Mouse (Mus musculus) spleen, adult 2 months (tissue): ENCODE results near the gene Flt3l. TPM values are rescaled to one million over a fixed set of nuclear protein-coding genes. Genes with fewer than 3 reads are reported as not detected.

Experiments
- DNase-seq, 2 experiments: peaks; one replicate each; pipeline versions ENCODE4 v3.0.0 to v3.0.0-alpha.2; 2012 to 2021; ENCODE audit warnings: low spot score in 2 of 2, low read depth in 1 of 2
- H3K27ac ChIP-seq: fragments of 200-500 bp; 2 replicates; pipeline ENCODE4 v1.5.1; 2012; ENCODE audit warnings: low read length, inconsistent platforms; ENCODE audit not compliant: insufficient read depth
- H3K27me3 ChIP-seq: fragments of 200-500 bp; 2 replicates; pipeline ENCODE4 v1.6.1; 2012; ENCODE audit warnings: mild to moderate bottlenecking, moderate library complexity, low read length, inconsistent platforms; ENCODE audit not compliant: control insufficient read depth, insufficient read depth
- H3K36me3 ChIP-seq: fragments of 200-500 bp; 2 replicates; pipeline ENCODE4 v1.6.1; 2012; ENCODE audit warnings: mild to moderate bottlenecking, low read length, inconsistent platforms; ENCODE audit not compliant: control insufficient read depth, insufficient read depth
- H3K4me1 ChIP-seq: fragments of 200-500 bp; 2 replicates; pipeline ENCODE4 v1.6.1; 2011; ENCODE audit warnings: inconsistent platforms; ENCODE audit not compliant: control insufficient read depth, insufficient read depth, insufficient read length
- H3K4me3 ChIP-seq: fragments of 200-500 bp; 2 replicates; pipeline ENCODE4 v1.5.1; 2011; ENCODE audit warnings: mild to moderate bottlenecking, inconsistent platforms; ENCODE audit not compliant: insufficient read depth, insufficient read length; ENCODE audit errors: extremely low read depth
- CTCF ChIP-seq: fragments of 200-500 bp; IDR thresholded peaks from 2 replicates; pipeline ENCODE4 v1.5.1; 2011; ENCODE audit warnings: mild to moderate bottlenecking, inconsistent platforms; ENCODE audit not compliant: insufficient read depth, insufficient read length, insufficient replicate concordance; ENCODE audit errors: extremely low read depth
- POLR2A ChIP-seq: fragments of 200-500 bp; IDR thresholded peaks from 2 replicates; pipeline ENCODE4 v1.6.1; 2011; ENCODE audit warnings: low read depth, low read length, inconsistent platforms
- WGBS: fragments of 180-500 bp; shearing (Covaris S2); methylation state at CpG from one replicate; pipeline ENCODE4 v1.1.7; 2018; 5-methylcytosine and 5-hydroxymethylcytosine counted together
- polyA plus RNA-seq: library from polyadenylated mRNA; depleted of rRNA; stranded (reverse); fragments of >200 nt; gene quantifications from 2 replicates; pipeline ENCODE4 v1.2.3, GENCODE M21; 2012

The Flt3l gene
- polyA plus RNA-seq, 1 experiment, result 183 TPM

GRCm38 (mm10) chr7:45172974-45173373 is 36.7 kb upstream of the Flt3l start:
- H3K27ac ChIP-seq, result no peak overlapping the region
- no peak for TF ChIP-seq POLR2A
- peak; percentile 42; the same call in 1 of the 2 replicates for TF ChIP-seq CTCF
- DNase-seq, result no peak
- no peaks in the 10 kb centered on the region for H3K36me3 ChIP-seq
- peaks cover 32% of the 10 kb centered on the region for H3K27me3 ChIP-seq
- no peak overlapping the region for H3K4me3 ChIP-seq
- 63% methylated on average over 7 of the region's 7 CpGs for WGBS
- peaks cover 5% of the 10 kb centered on the region for H3K4me1 ChIP-seq

DNA sequence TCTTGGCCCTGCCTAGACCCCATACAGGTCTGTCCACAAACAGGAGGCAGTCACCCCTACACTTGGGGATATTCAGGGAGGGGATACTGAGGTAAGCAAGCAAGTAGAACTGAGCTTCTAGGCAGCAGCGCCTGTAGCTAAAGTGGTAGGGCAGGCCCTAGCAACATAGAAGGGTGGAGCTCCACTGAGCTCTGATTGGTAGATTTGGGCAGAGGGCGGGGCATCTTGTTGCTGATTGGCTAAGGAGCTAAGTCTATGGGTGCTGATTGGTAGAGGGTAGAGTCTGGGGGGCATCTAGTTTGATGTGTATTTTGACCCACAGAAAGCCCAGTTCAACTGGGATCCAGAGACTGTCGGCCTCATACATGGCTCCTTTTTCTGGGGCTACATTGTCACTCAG is 33.3 kb upstream of the Flt3l start:
- WGBS, result 92% methylated on average over 3 of the region's 3 CpGs
- H3K27me3 ChIP-seq, result peaks cover 15% of the 10 kb centered on the region

DNA sequence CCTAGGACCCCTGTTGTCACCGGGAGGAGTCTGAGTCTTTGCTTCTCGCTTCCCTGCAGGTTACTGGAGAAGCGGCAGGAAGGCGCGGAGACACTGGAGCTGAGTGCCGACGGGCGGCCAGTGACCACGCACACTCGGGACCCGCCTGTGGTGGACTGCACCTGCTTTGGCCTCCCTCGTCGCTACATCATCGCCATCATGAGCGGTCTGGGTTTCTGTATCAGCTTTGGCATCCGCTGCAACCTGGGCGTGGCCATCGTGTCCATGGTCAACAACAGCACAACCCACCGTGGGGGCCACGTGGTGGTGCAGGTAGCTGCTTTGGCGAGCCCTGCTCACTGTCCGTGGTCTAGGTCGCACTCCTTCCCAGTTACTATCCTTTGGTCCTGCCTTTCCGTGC is 32.4 kb upstream of the Flt3l start:
- Histone ChIP-seq H3K27me3 (peaks cover 22% of the 10 kb centered on the region), H3K36me3 (no peaks in the 10 kb centered on the region), H3K4me3 (no peak overlapping the region), H3K4me1 (peaks cover 1% of the 10 kb centered on the region), H3K27ac (no peak overlapping the region)
- DNase-seq, result no peak
- WGBS, result 15% methylated on average over 24 of the region's 24 CpGs
- TF ChIP-seq CTCF (no peak), POLR2A (no peak)

More for the DNA sequence above, 33.3 kb upstream of the Flt3l start:
- DNase-seq, result no peak
- Histone ChIP-seq H3K36me3 (no peaks in the 10 kb centered on the region), H3K4me3 (no peak overlapping the region), H3K27ac (no peak overlapping the region), H3K4me1 (no peaks in the 10 kb centered on the region)
- TF ChIP-seq POLR2A, result no peak
- TF ChIP-seq CTCF, result no peak

DNA sequence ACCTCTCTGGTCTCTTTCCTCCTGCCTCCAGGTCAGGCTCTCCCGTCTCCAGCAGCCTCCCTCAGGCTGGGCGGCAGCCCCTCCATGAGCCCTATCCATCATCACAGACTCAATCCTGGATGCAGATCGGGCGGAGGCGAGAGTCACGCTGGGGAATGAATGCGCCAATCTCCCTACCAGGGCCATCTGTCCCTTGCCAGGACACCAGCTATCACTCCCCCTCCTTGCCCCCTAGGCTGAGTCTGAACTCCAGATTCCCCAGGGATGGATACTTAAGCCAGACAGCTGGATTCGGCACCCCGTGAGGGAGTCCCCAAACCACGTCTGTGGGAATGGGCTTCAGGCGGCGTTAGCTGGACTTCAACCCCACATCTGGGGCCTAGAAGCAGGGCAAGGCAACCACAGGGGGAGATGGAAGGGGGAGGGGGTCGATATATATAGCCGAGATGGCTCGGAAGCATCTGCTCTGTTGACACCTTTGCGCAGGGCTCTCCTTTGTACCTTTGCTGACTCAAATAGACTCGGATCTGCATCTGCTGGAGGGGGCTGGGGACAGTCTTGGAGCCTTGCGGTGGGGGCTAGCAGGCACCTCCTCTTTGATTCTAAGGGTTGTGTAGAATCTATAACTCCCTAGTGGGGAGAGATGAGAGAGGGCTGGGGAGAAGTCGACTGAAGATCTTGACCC is 31.7 kb upstream of the Flt3l start:
- H3K27ac ChIP-seq, result no peak overlapping the region
- WGBS, result 14% methylated on average over 19 of the region's 19 CpGs
- H3K4me1 ChIP-seq, result peaks cover 3% of the 10 kb centered on the region
- no peak overlapping the region for H3K4me3 ChIP-seq
- H3K27me3 ChIP-seq, result peaks cover 23% of the 10 kb centered on the region
- no peak for DNase-seq
- H3K36me3 ChIP-seq, result no peaks in the 10 kb centered on the region
- TF ChIP-seq CTCF, result no peak

GRCm38 (mm10) chr7:45166950-45167401 is 30.7 kb upstream of the Flt3l start:
- peaks cover 3% of the 10 kb centered on the region for H3K4me1 ChIP-seq
- DNase-seq, result no peak
- 35% methylated on average over 10 of the region's 10 CpGs for WGBS
- no peak for TF ChIP-seq CTCF
- no peak for TF ChIP-seq POLR2A
- no peaks in the 10 kb centered on the region for H3K36me3 ChIP-seq
- H3K27me3 ChIP-seq, result peaks cover 23% of the 10 kb centered on the region
- H3K27ac ChIP-seq, result no peak overlapping the region
- H3K4me3 ChIP-seq, result no peak overlapping the region

DNA sequence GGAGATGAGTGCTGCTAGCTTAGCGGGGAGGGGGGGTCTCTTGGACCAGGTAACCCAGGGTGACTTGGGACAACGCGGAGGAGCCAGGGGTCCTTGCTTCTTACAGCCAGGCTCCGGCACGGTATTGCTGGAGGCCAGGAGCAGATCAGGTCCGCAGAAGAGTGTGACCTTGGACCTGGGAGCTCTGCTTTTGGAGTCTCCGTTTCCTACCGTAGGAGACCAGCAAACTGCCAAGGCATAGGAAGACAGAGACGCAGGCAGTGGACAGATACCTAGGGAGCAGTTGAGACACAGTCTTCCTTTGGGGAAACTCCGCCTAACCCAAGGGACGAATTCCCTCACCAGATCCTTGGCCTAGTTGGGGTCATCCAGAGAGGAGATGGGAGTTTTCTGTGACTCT is 29.5 kb upstream of the Flt3l start:
- H3K4me3 ChIP-seq, result no peak overlapping the region
- TF ChIP-seq POLR2A (no peak), CTCF (no peak)
- no peak for DNase-seq
- WGBS, result 71% methylated on average over 11 of the region's 11 CpGs
- H3K4me1 ChIP-seq, result peaks cover 3% of the 10 kb centered on the region
- H3K36me3 ChIP-seq, result no peaks in the 10 kb centered on the region
- H3K27me3 ChIP-seq, result peaks cover 23% of the 10 kb centered on the region
- H3K27ac ChIP-seq, result no peak overlapping the region

GRCm38 (mm10) chr7:45164833-45165232 is 28.6 kb upstream of the Flt3l start:
- H3K27me3 ChIP-seq, result peaks cover 23% of the 10 kb centered on the region
- H3K36me3 ChIP-seq, result no peaks in the 10 kb centered on the region
- H3K4me1 ChIP-seq, result peaks cover 3% of the 10 kb centered on the region
- no peak for DNase-seq
- TF ChIP-seq CTCF (no peak), POLR2A (no peak)
- H3K4me3 ChIP-seq, result no peak overlapping the region
- WGBS, result 68% methylated on average over 5 of the region's 5 CpGs
- H3K27ac ChIP-seq, result no peak overlapping the region
